Mouse (Mus musculus): ENCODE measurements around the gene Vmn1r213.

The Vmn1r213 gene

GRCm38 (mm10) chr13:23007356-23007755 lies at the start of gene Vmn1r213:
Vmn1r213 (plus strand) TSS chr13:23007656.
- in situ Hi-C loops (cut with MboI, MseI): no loop called here

DNA sequence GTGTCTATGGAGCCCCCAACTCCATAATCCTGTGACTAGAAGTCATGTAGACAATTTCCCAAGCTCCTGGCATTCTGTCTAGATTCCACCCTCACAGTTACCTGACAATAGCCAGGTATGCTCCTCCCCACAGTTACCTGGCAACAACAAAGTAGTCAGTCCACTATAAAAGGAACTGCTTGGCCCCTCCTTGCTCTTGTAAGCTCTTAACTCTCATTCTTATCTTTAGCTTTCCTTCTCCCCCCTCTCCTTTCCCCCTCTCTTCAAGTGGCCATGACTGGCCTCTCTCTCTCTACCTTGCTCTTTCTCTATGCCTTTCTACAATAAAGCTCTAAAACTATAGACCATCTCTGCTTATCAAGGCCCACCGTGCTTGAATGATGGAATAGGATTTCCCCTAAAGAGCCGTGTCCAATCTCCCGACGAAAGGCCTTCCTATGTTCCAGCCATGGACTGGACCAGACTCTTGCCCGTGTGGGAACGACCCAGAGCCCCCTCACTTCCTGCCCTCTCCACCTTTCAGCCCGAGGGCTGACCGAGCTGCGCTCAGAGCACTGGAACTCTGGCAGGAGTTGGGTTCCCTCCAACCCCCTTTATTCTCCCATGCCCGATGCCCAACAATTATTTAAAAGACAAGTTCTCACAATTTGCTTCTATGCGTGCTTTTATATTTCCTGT lies 17.1 kb upstream of the Vmn1r213 start:
- in situ Hi-C loops (cut with MboI, MseI): no loop called here

GRCm38 (mm10) chr13:22992178-22992700 lies 15.2 kb upstream of the Vmn1r213 start:
- in situ Hi-C loops (cut with MboI, MseI): no loop called here

GRCm38 (mm10) chr13:22992721-22993120 lies 14.7 kb upstream of the Vmn1r213 start:
- in situ Hi-C loops (cut with MboI, MseI): no loop called here

DNA sequence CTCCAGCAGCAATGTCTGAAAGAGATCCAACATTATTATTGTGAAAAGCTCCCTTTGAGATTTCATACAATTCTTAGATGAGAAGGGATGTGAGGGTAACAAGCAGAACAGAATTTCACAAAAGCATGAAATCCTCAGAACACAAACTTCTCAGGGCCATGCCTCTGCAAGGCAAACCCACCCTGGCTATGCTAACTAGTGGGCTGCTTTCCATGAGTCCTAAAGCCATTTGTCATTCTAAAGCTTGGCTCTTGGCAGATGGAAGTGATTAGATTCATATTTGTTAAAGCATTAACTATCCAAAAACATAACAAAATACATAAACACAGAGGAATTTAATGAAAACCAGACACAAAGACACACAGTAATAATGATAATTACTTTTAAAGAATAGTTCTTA lies 10.7 kb downstream of the Vmn1r213 start:
- in situ Hi-C loops (cut with MboI, MseI): no loop called here

DNA sequence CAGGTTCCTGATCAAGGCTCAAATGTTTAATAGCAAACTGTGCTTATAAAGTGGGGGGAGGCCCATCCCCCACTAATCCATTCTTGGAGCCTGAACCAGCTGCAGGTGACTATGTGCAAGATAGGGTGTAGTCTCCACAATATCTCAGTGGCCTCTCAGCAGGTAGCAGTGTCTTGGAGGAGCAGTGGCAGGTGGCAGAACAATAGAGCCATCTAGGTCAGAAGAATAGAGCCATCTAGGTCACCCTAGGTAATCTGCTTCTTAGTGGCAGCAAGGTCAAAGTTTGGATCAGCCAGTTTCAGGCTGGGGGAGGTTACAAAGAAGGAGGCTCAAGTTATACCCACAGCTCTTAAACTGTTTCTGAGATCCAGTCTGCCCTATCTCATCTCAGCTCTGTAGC lies 17.4 kb downstream of the Vmn1r213 start:
- in situ Hi-C loops (cut with MboI, MseI): no loop called here

- in situ Hi-C loops (cut with MboI, MseI): no loop called here
These were observed 22.7 kb downstream of the Vmn1r213 start, which contains the start of gene Vmn1r214 for GRCm38 (mm10) chr13:23030118-23030517. Vmn1r214 (plus strand) TSS chr13:23030418.

DNA sequence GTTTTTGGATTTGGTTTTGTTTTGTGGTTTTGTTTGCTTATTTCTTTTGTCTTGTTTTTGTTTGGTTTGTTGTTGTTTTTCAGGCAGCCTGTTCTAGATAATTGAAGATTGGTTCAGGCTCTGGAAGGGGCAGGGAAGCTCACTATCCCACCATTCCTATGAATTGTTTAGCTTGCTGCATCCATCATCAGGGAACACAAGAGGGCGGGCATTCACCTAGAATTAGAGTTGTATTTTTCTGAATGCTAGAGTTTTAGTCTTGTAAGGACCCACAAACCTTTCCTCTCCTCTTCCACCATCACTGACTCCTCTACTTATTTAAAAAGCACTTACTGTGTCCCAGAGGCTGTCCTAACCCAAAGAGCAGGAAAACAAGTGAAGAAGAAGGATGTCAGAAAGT lies 50.3 kb downstream of the Vmn1r213 start:
- in situ Hi-C loops (cut with MboI, MseI): no loop called here

Measured in T-helper 17 cell (primary cell).